Mouse (Mus musculus) spleen, postnatal 10 days (tissue): ENCODE results near the gene Gm49354.
"Not testable (repeated sequence)": the region's sequence is repeated elsewhere in the genome, so short reads cannot be mapped to it uniquely, and the experiment has no call there.

Experiments
- DNase-seq, 2 experiments: peaks; one replicate each; pipeline ENCODE4 v3.0.0; 2021 to 2022; ENCODE audit warnings: low spot score in 2 of 2

The Gm49354 gene

GRCm38 (mm10) chr13:59711984-59712383 is 70.1 kb downstream of the Gm49354 start, which contains the start of gene Spata31d1b:
TSS of gene Spata31d1b (plus strand) at chr13:59712284.
- not testable (repeated sequence) for DNase-seq

DNA sequence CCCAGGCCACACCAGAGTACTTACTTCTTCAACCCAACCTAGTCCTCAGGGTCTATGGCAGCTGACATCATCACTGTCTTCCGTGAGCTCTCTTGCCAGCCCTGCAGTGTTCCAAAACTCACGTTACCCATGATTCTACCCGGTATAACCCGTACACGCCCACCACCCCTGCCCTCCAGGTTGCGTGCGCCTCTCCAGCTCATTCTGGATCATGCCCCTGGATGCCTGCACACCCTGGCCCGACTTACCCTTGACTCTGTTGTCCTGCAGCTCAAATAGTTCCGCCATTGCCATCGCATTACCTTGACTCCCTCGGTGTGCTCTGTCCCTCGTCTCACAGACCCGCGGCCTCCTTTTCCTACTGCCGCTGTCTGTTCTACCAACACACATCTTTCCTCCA is 71.8 kb downstream of the Gm49354 start, which contains the start of gene Spata31d1a:
TSS of gene Spata31d1a (minus strand) at position 101 of the 400 bp plus-strand sequence.
- no peak for DNase-seq
